Mouse (Mus musculus) retina, postnatal 7 days (tissue): Measurements from ENCODE around the gene Hmg20a.

Experiments used
- DNase-seq: peaks from one replicate; pipeline ENCODE4 v3.0.0-alpha.2; 2012; ENCODE audit warnings: low read depth, low spot score

Hmg20a gene

DNA sequence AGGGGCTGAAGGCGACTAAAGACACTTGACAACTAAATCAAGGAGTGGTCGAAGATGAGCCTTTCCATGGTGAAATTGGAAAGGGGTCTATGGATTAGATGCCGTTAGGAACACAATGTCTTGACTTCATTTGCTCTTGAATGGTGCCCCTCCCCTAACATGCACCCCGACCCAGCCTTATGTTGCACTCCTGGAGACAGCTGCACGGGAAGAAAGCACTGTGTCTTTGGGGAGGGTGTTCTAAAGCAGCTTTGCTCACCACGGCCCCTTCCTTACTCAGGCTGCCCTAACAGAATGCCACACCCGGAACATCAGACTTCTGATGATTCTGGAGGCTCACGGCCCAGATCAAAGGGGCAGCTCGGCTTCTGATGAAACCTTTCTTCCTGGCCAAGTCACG, 103.9 kb downstream of the Hmg20a start:
- no peak for DNase-seq

DNA sequence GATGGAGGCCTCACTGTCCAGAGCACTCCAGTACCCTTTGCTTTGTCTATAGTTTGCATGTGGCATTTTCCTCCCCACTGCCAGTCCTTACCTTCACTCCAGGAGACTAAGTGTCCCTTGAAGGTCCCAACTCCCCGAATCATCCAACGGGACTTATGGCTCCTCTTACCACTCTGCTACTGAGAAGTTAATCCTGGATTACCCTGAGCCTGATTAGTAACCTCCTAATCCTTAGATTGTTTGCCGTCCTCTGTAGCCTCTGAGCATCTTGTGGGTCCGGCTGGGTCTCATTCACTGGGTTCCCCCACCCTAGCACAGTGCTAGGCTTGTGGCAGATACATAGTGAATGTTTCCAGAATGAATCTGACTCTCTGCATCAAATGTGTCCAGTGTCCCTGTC, 109.5 kb downstream of the Hmg20a start:
- peak; percentile 86 for DNase-seq

DNA sequence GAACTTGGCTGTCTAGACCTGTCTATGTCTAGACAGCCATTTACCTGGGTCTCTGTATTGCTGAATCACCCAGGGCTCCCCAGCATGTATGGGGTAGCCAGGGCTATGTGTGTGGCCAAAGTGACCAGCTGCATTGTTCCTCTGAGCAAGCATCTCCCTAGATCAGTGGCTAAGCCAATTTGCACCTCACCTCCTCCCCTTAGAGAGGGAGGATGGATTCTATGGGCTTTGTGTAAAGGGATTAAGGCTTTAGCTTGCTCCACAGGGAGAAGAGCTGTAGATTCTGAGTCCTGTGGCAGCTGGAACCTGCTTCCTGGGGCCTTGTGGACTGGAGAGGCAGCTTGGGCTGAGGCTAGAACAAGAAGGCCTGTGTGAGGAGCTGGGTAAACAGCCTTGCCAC, 113.6 kb downstream of the Hmg20a start:
- peak; percentile 75 for DNase-seq

DNA sequence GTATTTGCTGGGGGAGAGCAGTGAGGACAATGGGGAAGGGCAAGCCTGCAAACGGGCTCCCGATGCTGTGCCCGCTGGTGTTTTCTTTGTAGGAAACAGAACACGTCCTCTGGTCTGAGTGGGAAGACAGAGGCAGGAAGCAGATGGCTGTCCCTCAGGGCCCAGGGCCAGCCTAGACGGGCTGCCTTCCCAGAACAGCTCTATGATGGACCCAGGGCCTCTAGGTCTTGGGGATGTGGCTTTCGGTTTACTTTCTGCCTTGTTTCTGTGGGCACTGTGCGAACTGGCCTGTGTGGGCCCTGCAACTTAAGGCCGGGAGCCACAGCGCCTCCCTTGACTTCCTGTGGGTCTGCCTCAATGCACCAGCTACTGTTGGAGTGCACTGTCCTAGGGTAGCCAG, 115.5 kb downstream of the Hmg20a start:
- no peak for DNase-seq

DNA sequence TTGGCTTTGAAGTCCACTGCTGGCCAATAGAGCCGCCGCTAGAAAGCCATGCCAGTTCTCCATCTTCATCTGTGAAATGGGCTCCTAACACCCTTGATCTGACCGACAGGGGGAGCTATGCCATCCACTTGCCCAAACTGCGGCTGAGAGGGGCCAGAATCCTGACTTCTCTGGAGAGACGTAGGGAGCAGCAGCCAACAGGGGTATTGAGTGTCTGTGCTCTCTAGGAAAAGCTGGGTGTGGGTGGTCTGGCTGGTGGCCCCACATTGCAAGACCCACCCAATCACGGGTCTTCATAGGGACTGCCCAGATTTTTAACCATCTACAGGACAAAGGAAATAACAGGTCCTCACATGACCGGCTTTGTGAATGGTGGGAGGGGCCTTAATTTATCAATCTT, 116.3 kb downstream of the Hmg20a start:
- DNase-seq, result no peak

DNA sequence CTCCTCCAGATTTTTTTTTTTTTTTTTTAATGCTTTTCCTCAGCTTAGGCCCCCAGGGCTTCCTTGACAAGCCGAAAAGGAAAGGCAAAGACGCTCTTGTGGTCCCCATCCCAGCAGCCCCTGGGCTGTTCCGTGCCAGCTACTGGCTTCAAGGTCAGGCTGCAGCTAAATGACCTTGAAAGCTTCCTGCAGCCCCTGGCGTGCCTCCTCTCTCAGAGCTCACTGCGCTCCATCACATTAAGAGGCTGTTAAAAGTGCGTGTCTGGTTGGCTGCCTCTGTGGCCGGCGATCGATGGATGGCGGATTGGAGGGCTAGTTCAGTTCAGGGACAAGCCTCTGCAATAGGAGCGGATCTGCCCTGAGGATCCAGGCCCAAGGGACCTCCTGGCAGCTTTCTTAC, 117.0 kb downstream of the Hmg20a start:
- no peak for DNase-seq

DNA sequence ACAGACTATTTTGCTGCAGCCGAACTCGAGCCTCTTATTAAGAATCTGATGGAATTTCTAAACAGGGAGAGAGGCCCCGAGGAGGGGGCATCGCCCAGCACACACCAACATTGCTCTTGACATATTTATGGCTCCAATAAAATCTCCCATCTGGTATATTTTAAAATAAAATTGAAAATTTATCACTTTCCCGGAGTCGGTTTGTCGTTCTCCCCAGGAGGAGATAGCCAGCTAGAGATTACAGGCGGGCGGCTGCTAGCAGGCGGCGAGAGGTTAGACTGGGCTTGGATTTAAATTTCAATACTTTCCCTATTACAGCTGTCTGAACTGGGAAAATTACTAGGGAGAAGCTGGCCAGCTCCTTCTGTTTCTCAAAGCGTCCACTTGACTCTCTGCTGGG, 121.6 kb downstream of the Hmg20a start:
- no peak for DNase-seq

DNA sequence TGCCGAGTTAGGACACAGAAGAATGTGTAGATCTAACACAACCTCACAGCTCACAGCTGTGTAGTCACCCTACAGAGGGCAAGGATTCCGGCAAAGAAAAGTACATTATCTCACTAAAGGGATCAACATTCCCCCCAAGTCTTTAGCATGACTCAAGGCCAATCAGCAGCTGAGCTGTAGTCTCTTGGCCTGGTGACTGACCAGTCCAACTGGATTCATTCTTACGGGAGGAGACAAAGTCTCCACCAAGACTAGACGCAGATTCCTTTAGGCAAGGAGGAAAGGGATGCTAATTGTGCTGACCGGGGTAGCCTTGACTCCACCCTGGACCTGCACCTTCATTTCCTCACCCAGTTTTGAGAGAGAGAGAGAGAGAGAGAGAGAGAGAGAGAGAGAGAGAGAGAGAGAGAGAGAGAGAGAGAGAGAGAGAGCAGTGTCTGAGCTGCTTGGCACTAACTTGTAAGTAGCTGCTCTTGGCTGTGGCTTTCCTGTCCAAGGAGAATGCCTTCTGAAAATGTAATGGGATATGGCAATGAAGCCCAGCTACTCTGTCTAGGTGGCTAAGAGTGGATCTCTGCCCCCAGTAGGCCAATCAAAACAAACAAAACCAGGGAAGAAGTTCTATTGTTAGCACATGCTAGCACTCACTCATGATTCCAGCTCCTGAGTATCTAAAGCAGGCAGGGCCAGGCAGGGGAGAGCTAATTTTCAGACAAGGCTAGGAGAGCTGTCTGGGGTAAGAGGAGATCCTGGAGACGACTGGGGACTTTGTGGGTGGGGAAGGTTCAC, 126.5 kb downstream of the Hmg20a start:
- no peak for DNase-seq
